Mouse (Mus musculus): ENCODE results near the gene Cd72. TPM values are rescaled to one million over a fixed set of nuclear protein-coding genes. Genes with fewer than 3 reads are reported as not detected.

Gene Cd72
- polyA plus RNA-seq (2021; fragmentation: Nextera tagmentation), result 3.8 and 5.5 TPM in 2 replicates
- long read RNA-seq, experiment 1, result 0 reads
- long read RNA-seq, experiment 2, result 0 reads

DNA sequence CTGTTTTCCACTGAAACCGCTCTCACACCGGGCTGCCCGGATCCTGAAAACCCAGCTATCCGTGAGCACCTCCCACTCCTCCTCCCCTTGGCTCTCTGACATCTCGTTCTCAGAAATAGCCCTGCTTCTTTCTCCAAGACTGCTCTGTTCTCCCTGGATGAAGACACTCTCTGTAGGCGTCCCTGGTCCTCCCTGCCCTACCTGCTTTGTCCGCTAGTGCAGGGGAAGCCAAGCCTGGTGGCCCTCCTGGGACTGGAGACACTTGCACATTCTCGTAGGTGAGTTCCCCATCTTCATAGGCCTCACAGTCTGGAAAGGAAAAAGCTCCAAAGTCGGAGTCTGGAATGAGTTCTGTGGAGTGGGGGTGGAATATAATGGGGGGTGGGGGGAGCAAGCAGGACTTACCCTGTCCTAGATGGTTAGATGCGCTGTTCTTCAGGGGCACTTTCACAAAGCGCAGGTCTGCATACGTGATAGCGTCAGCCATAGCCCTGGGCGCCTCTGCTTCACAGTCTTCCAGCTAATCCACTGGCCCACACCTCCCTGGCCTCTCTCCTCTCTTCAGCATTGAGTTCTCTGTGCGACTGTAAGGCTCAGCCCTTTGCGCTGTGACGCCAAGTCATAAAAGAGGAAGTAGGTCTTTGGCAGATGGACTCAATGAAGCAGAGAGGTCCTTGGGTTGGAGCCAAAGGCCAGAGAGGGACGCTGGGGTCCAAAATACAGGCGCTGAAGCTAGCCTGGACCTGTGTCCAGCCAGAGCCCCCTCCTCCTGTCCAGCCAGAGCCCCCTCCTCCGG, at the start of gene Cd72:
Cd72 (minus strand) TSS at position 588 of the 796 bp plus-strand sequence.

DNA sequence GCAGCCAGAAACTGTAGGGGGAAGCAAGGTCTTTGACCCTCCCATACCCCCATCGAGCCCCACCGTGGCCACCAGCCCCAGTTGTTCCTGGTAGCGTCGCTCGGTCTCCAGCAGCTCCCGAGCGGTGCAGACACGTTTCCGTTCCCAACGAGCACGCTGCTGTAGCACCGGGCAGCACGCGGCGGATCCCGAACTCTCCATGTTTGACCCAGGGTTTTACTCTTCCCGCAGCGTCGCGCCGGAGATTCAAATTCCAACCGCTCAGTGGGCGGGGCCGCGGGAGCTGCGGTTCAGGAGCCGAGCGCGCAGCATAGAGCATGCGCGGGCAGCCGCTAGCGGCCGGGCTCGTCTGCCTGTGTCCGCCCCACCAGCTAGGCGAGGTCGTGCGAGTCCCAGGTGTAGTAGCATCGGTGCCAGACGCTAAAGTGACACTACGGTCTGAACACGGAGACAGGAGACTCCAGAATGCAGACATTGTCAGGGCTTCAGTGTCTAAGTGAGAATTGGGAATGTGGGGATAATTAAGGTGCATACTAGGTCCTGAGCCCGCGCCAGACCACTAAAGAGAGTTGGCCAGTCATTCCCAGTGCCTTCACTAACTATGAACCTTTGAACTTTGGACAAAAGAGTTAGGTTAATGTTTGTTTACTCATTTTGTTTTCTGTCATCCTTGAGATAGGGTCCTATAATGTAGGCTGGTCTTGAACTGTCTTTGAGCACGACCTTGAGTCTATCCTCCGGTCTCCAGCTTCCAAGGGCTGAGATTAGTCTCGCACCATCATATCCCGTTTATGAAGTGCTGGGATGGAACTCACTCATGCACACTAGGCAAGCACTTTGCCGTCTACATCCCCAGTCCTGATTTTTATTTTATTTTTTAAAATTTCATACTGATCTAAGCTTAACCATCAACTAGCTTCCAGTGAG, 45.2 kb upstream of the Cd72 start, which contains the start of gene Arhgef39:
Arhgef39 (minus strand) TSS at position 289 of the 927 bp plus-strand sequence.

DNA sequence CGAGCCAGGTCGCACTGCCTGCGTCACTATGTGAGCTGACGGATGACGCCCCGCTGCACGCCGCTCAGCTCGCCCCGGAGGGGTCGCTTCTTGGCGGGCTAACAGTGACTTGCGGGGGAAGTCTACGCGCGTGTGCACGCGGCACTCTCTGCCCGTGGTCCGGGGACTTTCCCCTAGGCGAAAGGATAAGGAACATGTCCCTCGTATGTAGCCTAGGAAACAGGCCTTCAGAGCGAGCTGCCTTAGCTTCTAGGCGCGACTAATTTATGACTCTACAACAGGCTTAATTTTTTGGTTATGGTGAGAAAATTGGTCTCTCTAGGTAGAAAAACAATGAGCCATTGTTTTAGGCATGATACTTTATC, 38.4 kb upstream of the Cd72 start, which contains the start of gene Ccdc107:
Ccdc107 (plus strand) TSS at position 80 of the 365 bp plus-strand sequence.

DNA sequence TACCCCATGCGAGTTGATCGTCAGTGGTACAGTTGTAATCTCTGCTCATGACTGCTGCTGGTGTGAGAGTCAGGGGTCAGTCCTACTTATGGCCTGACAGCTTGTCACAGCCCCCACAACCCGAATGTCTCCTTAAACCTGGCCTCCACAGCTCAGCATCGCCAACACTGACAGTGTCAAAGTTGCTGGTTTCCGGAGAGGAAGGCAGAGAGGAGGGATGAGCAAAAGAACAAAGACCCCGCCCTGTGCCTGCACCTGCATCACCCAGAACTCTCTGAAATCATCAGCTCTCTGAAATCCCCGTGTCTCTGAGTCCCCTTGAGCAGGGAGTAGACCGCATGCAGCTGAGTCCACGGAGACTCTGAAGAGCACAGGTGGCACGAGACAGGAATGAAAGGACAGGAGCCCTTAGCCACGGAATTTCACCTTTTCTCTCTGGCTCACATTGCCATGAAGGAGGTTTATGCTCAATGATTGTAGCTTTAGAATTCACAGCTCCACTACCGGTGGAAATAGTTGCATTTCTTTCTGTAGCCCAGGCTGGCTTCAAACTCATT, 29.2 kb upstream of the Cd72 start, which contains the start of gene Sit1:
Sit1 (minus strand) TSS at position 200 of the 557 bp plus-strand sequence.

DNA sequence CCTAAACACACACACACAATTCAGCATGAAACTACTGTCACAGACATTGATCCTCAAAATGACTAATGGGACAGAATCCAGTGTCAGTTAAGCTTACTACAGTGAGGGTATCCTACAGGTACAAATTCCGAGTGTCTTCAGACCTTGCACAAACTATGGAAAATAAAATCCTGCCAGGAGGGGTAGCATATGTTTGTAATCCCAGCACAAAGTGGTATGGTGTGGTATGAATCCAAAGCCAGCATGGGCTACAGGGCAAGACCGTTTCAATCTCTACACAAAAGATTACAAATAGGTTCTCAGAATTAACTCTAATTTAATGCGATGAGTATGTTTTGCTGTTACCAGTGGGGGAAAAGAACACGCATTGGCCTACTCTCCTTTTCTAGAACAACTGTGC, 12.8 kb downstream of the Cd72 start, which contains the start of gene Tesk1:
Tesk1 (plus strand) TSS at position 301 of the 400 bp plus-strand sequence.

DNA sequence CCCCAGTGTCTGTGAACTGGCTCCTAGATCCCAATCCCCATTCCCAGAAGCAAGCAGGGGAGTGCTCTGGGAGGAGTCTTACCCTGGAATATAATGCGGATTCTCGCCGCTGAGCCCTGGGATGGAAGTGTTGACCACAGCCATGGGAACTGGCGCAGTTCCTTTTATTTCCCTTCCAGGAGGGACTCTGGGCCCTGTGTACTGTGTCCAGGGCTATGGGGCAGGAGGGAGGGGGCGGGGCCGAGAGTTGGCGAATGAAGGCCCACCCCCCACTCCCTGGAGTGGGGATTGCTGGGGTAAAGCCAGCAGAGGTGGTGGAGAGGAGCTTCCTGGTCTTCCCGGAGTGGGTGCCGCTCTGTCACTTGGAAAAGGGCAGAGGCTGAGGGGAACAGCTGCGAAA, 25.5 kb downstream of the Cd72 start, which contains the start of gene Fam166b:
Fam166b (minus strand) TSS at position 189 of the 400 bp plus-strand sequence.

Other genes starting within 250 kb of the Cd72 start
- gene Atp8b5, start 187.5 kb downstream of the Cd72 start, polyA plus RNA-seq (2021; fragmentation: Nextera tagmentation), result 0.09 and 0.15 TPM in 2 replicates
- 52.0 and 78.4 TPM in 2 replicates for gene Rusc2, start 72.6 kb downstream of the Cd72 start, polyA plus RNA-seq (2021; fragmentation: Nextera tagmentation)
- gene Fam166b, start 25.5 kb downstream of the Cd72 start, polyA plus RNA-seq (2021; fragmentation: Nextera tagmentation), result 0.79 and 2.1 TPM in 2 replicates
- 6.8 and 9.2 TPM in 2 replicates for gene Tesk1, start 12.7 kb downstream of the Cd72 start, polyA plus RNA-seq (2021; fragmentation: Nextera tagmentation)
- gene Sit1, start 29.1 kb upstream of the Cd72 start, polyA plus RNA-seq (2021; fragmentation: Nextera tagmentation), result not detected in 2 replicates
- gene Ccdc107, start 38.3 kb upstream of the Cd72 start, polyA plus RNA-seq (2021; fragmentation: Nextera tagmentation), result 85.4 and 101 TPM in 2 replicates
- 0.38 and 1.2 TPM in 2 replicates for gene Arhgef39, start 45.1 kb upstream of the Cd72 start, polyA plus RNA-seq (2021; fragmentation: Nextera tagmentation)
- 0.44 and 0.94 TPM in 2 replicates for gene Car9, start 52.3 kb upstream of the Cd72 start, polyA plus RNA-seq (2021; fragmentation: Nextera tagmentation)
- gene Tpm2, start 69.1 kb upstream of the Cd72 start, polyA plus RNA-seq (2021; fragmentation: Nextera tagmentation), result 2.9 and 4.0 TPM in 2 replicates
- 61.7 and 62.9 TPM in 2 replicates for gene Creb3, start 107.7 kb upstream of the Cd72 start, polyA plus RNA-seq (2021; fragmentation: Nextera tagmentation)
- gene Tln1, start 108.1 kb upstream of the Cd72 start, polyA plus RNA-seq (2021; fragmentation: Nextera tagmentation), result 46.0 and 49.4 TPM in 2 replicates
- gene Rgp1, start 124.1 kb upstream of the Cd72 start, polyA plus RNA-seq (2021; fragmentation: Nextera tagmentation), result 25.7 and 34.6 TPM in 2 replicates
- gene Gba2, start 124.2 kb upstream of the Cd72 start, polyA plus RNA-seq (2021; fragmentation: Nextera tagmentation), result 22.4 and 27.0 TPM in 2 replicates
- gene Msmp, start 129.9 kb upstream of the Cd72 start, polyA plus RNA-seq (2021; fragmentation: Nextera tagmentation), result 0.24 TPM in 1 of 2 replicates, not detected in the other
- gene Npr2, start 177.3 kb upstream of the Cd72 start, polyA plus RNA-seq (2021; fragmentation: Nextera tagmentation), result 5.0 and 6.5 TPM in 2 replicates
- gene Spag8, start 199.0 kb upstream of the Cd72 start, polyA plus RNA-seq (2021; fragmentation: Nextera tagmentation), result 3.8 and 4.6 TPM in 2 replicates
- 161 and 201 TPM in 2 replicates for gene Hint2, start 201.8 kb upstream of the Cd72 start, polyA plus RNA-seq (2021; fragmentation: Nextera tagmentation)
- gene Tmem8b, start 214.3 kb upstream of the Cd72 start, polyA plus RNA-seq (2021; fragmentation: Nextera tagmentation), result 7.0 and 7.9 TPM in 2 replicates
- 1.2 TPM in 2 replicates for gene Fam221b, start 214.5 kb upstream of the Cd72 start, polyA plus RNA-seq (2021; fragmentation: Nextera tagmentation)
- gene Olfr70, start 246.2 kb upstream of the Cd72 start, polyA plus RNA-seq (2021; fragmentation: Nextera tagmentation), result not detected in 2 replicates

Measured in layer of hippocampus, adult 6 months (tissue).